Comparison of ENCODE assay signal across 8 mouse cellular contexts in genomic region chr13:81944047-81944446, GRCm38 (mm10).
DNase-seq lines count a peak whose midpoint lies in the region; ATAC-seq and TF ChIP-seq lines count a peak whose summit lies in the region.

No protein-coding gene starts in this region.

- no peak overlapping the region for H3K4me3 ChIP-seq in ES-E14 (ENCODE audit: insufficient read depth in 1 of 2, low read depth in 1 of 2, low read length in 2 of 2, poor library complexity in 1 of 2, severe bottlenecking in 1 of 2)
- H3K4me3 ChIP-seq in forebrain, embryonic 15.5 days: peak overlapping the region; percentile 34
- H3K4me3 ChIP-seq in layer of hippocampus, adult 2 months: peak overlapping the region; percentile 57
- H3K4me3 ChIP-seq in lung, embryonic 14.5 days (ENCODE audit: low read depth, low read length): 0 out of 2 replicates have a peak overlapping the region, but pooled peaks have one; percentile 5
- H3K4me3 ChIP-seq in thymus, adult 2 months (ENCODE audit: control insufficient read depth, insufficient read depth, low read length): no peak overlapping the region

- H3K36me3 ChIP-seq in ES-E14 (ENCODE audit: control insufficient read depth, insufficient read depth, low read length, poor library complexity, severe bottlenecking): no peaks in the 10 kb centered on the region
- no peaks in the 10 kb centered on the region for H3K36me3 ChIP-seq in forebrain, embryonic 15.5 days
- H3K36me3 ChIP-seq in lung, embryonic 14.5 days (ENCODE audit: insufficient read depth): no peaks in the 10 kb centered on the region
- H3K36me3 ChIP-seq in thymus, adult 2 months (ENCODE audit: control insufficient read depth, insufficient read depth, low read length): no peaks in the 10 kb centered on the region

- H3K4me1 ChIP-seq in ES-E14 (ENCODE audit: control insufficient read depth in 2 of 2, insufficient read depth in 2 of 2, low read length in 2 of 2, poor library complexity in 1 of 2): no peaks in the 10 kb centered on the region
- H3K4me1 ChIP-seq in forebrain, embryonic 15.5 days: peaks cover 20% of the 10 kb centered on the region
- no peaks in the 10 kb centered on the region for H3K4me1 ChIP-seq in lung, embryonic 14.5 days (ENCODE audit: insufficient read depth)
- no peaks in the 10 kb centered on the region for H3K4me1 ChIP-seq in thymus, adult 2 months (replicated peaks; ENCODE audit: control insufficient read depth, insufficient read depth, low read length)

- H3K4me2 ChIP-seq in forebrain, embryonic 15.5 days (replicated peaks): peak overlapping the region; percentile 43
- H3K4me2 ChIP-seq in lung, embryonic 14.5 days: peak overlapping the region; percentile 52

- H3K27me3 ChIP-seq in forebrain, embryonic 15.5 days: no peaks in the 10 kb centered on the region
- no peaks in the 10 kb centered on the region for H3K27me3 ChIP-seq in lung, embryonic 14.5 days (ENCODE audit: insufficient read depth, low read length)
- no peaks in the 10 kb centered on the region; the same call in 1 of the 2 replicates for H3K27me3 ChIP-seq in thymus, adult 2 months (ENCODE audit: control insufficient read depth, insufficient read depth, low read length)

- H3K9me3 ChIP-seq in ES-E14 (ENCODE audit: control insufficient read depth, insufficient read depth, low read depth, low read length): no peaks in the 10 kb centered on the region
- no peaks in the 10 kb centered on the region for H3K9me3 ChIP-seq in forebrain, embryonic 15.5 days
- H3K9me3 ChIP-seq in lung, embryonic 14.5 days (ENCODE audit: low read depth, low read length): no peaks in the 10 kb centered on the region

- peak; percentile 66 for DNase-seq in ES-E14 (ENCODE audit: low read depth, low spot score)
- peak; percentile 72 to 80 for DNase-seq in heart, postnatal 36 days
- peak; percentile 82 to 90 for DNase-seq in layer of hippocampus, adult 2 months (ENCODE audit: low spot score in 2 of 2)
- peak; percentile 97 for DNase-seq in lung, embryonic 14.5 days
- DNase-seq in ovary, adult 18-20 months (ENCODE audit: low spot score): peak; percentile 22
- DNase-seq in thymus, adult 2 months: peak; percentile 32

- peak; percentile 80 for ATAC-seq in cerebellum, adult (ENCODE audit: insufficient number of reproducible peaks, low FRiP score, low TSS enrichment)
- peak; percentile 91 for ATAC-seq in forebrain, embryonic 15.5 days (replicated peaks)
- ATAC-seq in lung, embryonic 14.5 days (ENCODE audit: insufficient read depth): peak; percentile 92

- H3K9ac ChIP-seq in ES-E14 (ENCODE audit: insufficient read depth, low read depth, low read length, poor library complexity, severe bottlenecking): no peak overlapping the region
- peak overlapping the region; percentile 24 for H3K9ac ChIP-seq in forebrain, embryonic 15.5 days (replicated peaks)
- no peak overlapping the region for H3K9ac ChIP-seq in lung, embryonic 14.5 days

- TF ChIP-seq POLR2A in thymus, adult 2 months (IDR thresholded peaks at IDR 0.05; ENCODE audit: control insufficient read depth, extremely low read depth, insufficient read depth, low read length, poor library complexity): no peak

- 8% methylated on average over 9 of the region's 9 CpGs for WGBS in forebrain, embryonic 15.5 days
- WGBS in lung, embryonic 14.5 days: 6% methylated on average over 9 of the region's 9 CpGs
- WGBS in thymus, adult 2 months: 16% methylated on average over 9 of the region's 9 CpGs

- in situ Hi-C loops in ES-E14 (cut with MboI; ENCODE audit: low sequenced_read_pairs in 2 of 2, unreplicated experiment in 2 of 2): no loop called here

- peak; percentile 97 for TF ChIP-seq CTCF in layer of hippocampus, adult 2 months (conservative IDR thresholded peaks at IDR 0.05)
- peak; percentile 92 for TF ChIP-seq CTCF in lung, embryonic 14.5 days (IDR thresholded peaks at IDR 0.05; ENCODE audit: low read depth)
- 0 out of 2 replicates have a peak, but pooled peaks have one; percentile 25 for TF ChIP-seq CTCF in thymus, adult 2 months (IDR thresholded peaks at IDR 0.05; ENCODE audit: borderline replicate concordance, control insufficient read depth, extremely low read depth, insufficient read depth, low read length, poor library complexity)

- no peak overlapping the region for H3K27ac ChIP-seq in ES-E14 (ENCODE audit: insufficient read depth, low read depth, low read length, poor library complexity, severe bottlenecking)
- peak overlapping the region; percentile 75 for H3K27ac ChIP-seq in forebrain, embryonic 15.5 days (replicated peaks)
- peak overlapping the region; percentile 67 for H3K27ac ChIP-seq in layer of hippocampus, adult 2 months
- no peak overlapping the region for H3K27ac ChIP-seq in lung, embryonic 14.5 days (ENCODE audit: low read depth)
- H3K27ac ChIP-seq in thymus, adult 2 months (ENCODE audit: control insufficient read depth, insufficient read depth, low read length): no peak overlapping the region

- intact Hi-C loops in heart, postnatal 36 days (cut with DNase I): loop anchor here (2.0 to 10.0 kb wide), 3 partner anchors 271 to 1711 kb away; no protein-coding TSS in a partner anchor

TF ChIP-seq in ES-E14, 5 proteins besides CTCF, POLR2A, EP300 and RAD21:
- TF ChIP-seq MAFK (IDR thresholded peaks at IDR 0.05; ENCODE audit: insufficient read depth, low read depth, low read length): no peak
- TF ChIP-seq CHD2 (IDR thresholded peaks at IDR 0.05; ENCODE audit: low read depth, low read length): no peak
- TF ChIP-seq HCFC1 (IDR thresholded peaks at IDR 0.05; ENCODE audit: borderline replicate concordance, insufficient read depth, low read length): no peak
- peak; percentile 95 for TF ChIP-seq ZC3H11A (IDR thresholded peaks at IDR 0.05; ENCODE audit: borderline replicate concordance, low read depth, low read length)
- TF ChIP-seq ZNF384 (IDR thresholded peaks at IDR 0.05; ENCODE audit: low read depth, low read length): no peak

Comparison
In these comparisons a context has a peak if more than half of its experiments do, and no peak if none do; other contexts are left out.
1. DNase-seq: peak in every context shown above with its lines; median percentile 97 in lung, embryonic 14.5 days; 86 in layer of hippocampus, adult 2 months; 76 in heart, postnatal 36 days; 66 in ES-E14; 32 in thymus, adult 2 months; 22 in ovary, adult 18-20 months.
2. H3K27ac ChIP-seq: peak in forebrain, embryonic 15.5 days (single experiment) and layer of hippocampus, adult 2 months (single experiment); none in ES-E14 (single experiment), lung, embryonic 14.5 days (single experiment) and thymus, adult 2 months (single experiment).
3. H3K4me3 ChIP-seq: peak in forebrain, embryonic 15.5 days (single experiment), layer of hippocampus, adult 2 months (single experiment) and lung, embryonic 14.5 days (single experiment); none in ES-E14 (0 of 2) and thymus, adult 2 months (single experiment).
4. CTCF ChIP-seq: peak in every context shown above with its lines; median percentile 97 in layer of hippocampus, adult 2 months; 92 in lung, embryonic 14.5 days; 25 in thymus, adult 2 months.
5. Peak in every context shown above with its lines, with median percentiles within 50 percentile points of each other: ATAC-seq.